Mouse (Mus musculus) heart, postnatal 0 days (tissue): Measurements from ENCODE around the gene Cyp4f40. TPM values are rescaled to one million over a fixed set of nuclear protein-coding genes. Genes with fewer than 3 reads are reported as not detected.

ENCODE experiments used
- ATAC-seq: fragments of 200-750 bp; cut with Nextera tagmentation; 2 replicates; pipeline ENCODE4 v1.8.0; 2017; ENCODE audit warnings: low read depth, moderate number of reproducible peaks, moderate library complexity; ENCODE audit not compliant: insufficient read depth
- DNase-seq: peaks from one replicate; pipeline ENCODE4 v3.0.0-alpha.2; 2016; ENCODE audit warnings: low spot score
- H3K27ac ChIP-seq: fragments of 300-500 bp; sonication (generic); 2 replicates; pipeline ENCODE4 v1.5.1; 2014; ENCODE audit warnings: low read depth, mild to moderate bottlenecking
- H3K27me3 ChIP-seq: fragments of 300-500 bp; sonication (generic); 2 replicates; pipeline ENCODE4 v1.6.1; 2014; ENCODE audit warnings: low read length, mixed read lengths; ENCODE audit not compliant: control insufficient read depth, insufficient read depth
- H3K36me3 ChIP-seq: fragments of 300-500 bp; sonication (generic); replicated peaks from 2 replicates; pipeline ENCODE4 v1.6.1; 2014; ENCODE audit warnings: low read length, mixed read lengths; ENCODE audit not compliant: control insufficient read depth, insufficient read depth
- H3K4me1 ChIP-seq: fragments of 300-500 bp; sonication (generic); 2 replicates; pipeline ENCODE4 v1.6.1; 2014; ENCODE audit warnings: antibody characterized with exemption; ENCODE audit not compliant: control insufficient read depth, insufficient read depth
- H3K4me2 ChIP-seq: fragments of 300-500 bp; sonication (generic); 2 replicates; pipeline ENCODE4 v1.6.1; 2014; ENCODE audit warnings: low read depth, mild to moderate bottlenecking, low read length, moderate library complexity
- H3K4me3 ChIP-seq: fragments of 300-500 bp; sonication (generic); 2 replicates; pipeline ENCODE4 v1.5.1; 2014; ENCODE audit warnings: low read depth, low read length
- H3K9ac ChIP-seq: fragments of 300-500 bp; sonication (generic); replicated peaks from 2 replicates; pipeline ENCODE4 v1.6.1; 2014; ENCODE audit warnings: low read depth, low read length, mixed read lengths
- H3K9me3 ChIP-seq: fragments of 300-500 bp; sonication (generic); replicated peaks from 2 replicates; pipeline ENCODE4 v1.6.1; 2016; ENCODE audit warnings: low read length; ENCODE audit not compliant: control insufficient read depth
- CTCF ChIP-seq: IDR thresholded peaks from 2 replicates; pipeline ENCODE4 v1.5.1; 2016; ENCODE audit warnings: antibody characterized with exemption, control low read depth, low read depth
- EP300 ChIP-seq: IDR thresholded peaks from 2 replicates; pipeline ENCODE4 v1.6.1; 2016; ENCODE audit warnings: antibody characterized with exemption, low read depth
- WGBS: fragments of 180-500 bp; shearing (Covaris S2); extraction: QIAGEN DNeasy Blood & Tissue Kit; methylation state at CpG from one replicate; pipeline ENCODE4 v1.1.7; 2014; 5-methylcytosine and 5-hydroxymethylcytosine counted together
- polyA plus RNA-seq: library from polyadenylated mRNA; unstranded; fragments of >200 nt; fragmentation: Nextera tagmentation; extraction: Ambion mirVana; gene quantifications from 2 replicates; pipeline ENCODE4 v1.2.1, GENCODE M21; 2015
- total RNA-seq: library from RNA; depleted of rRNA; stranded (reverse); fragments of >200 nt; gene quantifications from 2 replicates; pipeline ENCODE4 v1.2.3, GENCODE M21; 2014; ENCODE audit warnings: low replicate concordance

The Cyp4f40 gene
- total and polyA plus RNA-seq, 2 experiments from 2014 or later: not detected

DNA sequence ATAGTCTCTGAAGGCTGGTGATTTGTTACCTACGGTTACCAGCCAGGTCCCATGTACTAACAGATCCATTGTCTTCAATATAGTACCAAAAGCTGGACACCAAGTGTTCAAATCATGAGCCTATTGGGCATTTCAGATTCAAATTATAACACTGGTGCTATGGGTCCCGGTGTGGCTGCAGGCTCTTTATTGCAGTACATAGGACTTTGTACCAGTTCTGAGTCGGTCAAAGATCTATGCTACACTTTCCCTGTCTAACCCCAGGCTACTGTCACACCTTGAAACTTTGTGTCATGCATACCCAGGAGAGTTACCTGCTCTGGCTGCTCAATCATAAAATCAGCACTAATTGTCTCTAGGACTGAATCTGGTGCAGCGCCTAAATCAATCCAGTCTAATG is 4.8 kb upstream of the Cyp4f40 start:
- no peaks in the 10 kb centered on the region for H3K4me1 ChIP-seq
- 82% methylated on average over 4 of the region's 4 CpGs for WGBS
- H3K9ac ChIP-seq: no peak overlapping the region
- H3K4me3 ChIP-seq: no peak overlapping the region
- H3K9me3 ChIP-seq: no peaks in the 10 kb centered on the region
- DNase-seq (no peak), ATAC-seq (no peak)
- H3K27me3 ChIP-seq: no peaks in the 10 kb centered on the region
- H3K4me2 ChIP-seq: no peak overlapping the region
- no peak overlapping the region for H3K27ac ChIP-seq
- H3K36me3 ChIP-seq: no peaks in the 10 kb centered on the region
- no peak for TF ChIP-seq CTCF

- no peak overlapping the region for H3K27ac ChIP-seq
- ATAC-seq (no peak), DNase-seq (no peak)
- no peaks in the 10 kb centered on the region for H3K36me3 ChIP-seq
- no peak overlapping the region for H3K9ac ChIP-seq
- no peak overlapping the region for H3K4me2 ChIP-seq
- no peaks in the 10 kb centered on the region for H3K9me3 ChIP-seq
- no peaks in the 10 kb centered on the region for H3K4me1 ChIP-seq
- WGBS: 54% methylated on average over 3 of the region's 3 CpGs
- no peaks in the 10 kb centered on the region for H3K27me3 ChIP-seq
- H3K4me3 ChIP-seq: no peak overlapping the region
- TF ChIP-seq CTCF: no peak
- TF ChIP-seq EP300: no peak
Observed at GRCm38 (mm10) chr17:32657041-32657440, 1.7 kb upstream of the Cyp4f40 start.

- no peak overlapping the region for H3K4me2 ChIP-seq
Observed at GRCm38 (mm10) chr17:32658246-32658645, 454 bp upstream of the Cyp4f40 start.

DNA sequence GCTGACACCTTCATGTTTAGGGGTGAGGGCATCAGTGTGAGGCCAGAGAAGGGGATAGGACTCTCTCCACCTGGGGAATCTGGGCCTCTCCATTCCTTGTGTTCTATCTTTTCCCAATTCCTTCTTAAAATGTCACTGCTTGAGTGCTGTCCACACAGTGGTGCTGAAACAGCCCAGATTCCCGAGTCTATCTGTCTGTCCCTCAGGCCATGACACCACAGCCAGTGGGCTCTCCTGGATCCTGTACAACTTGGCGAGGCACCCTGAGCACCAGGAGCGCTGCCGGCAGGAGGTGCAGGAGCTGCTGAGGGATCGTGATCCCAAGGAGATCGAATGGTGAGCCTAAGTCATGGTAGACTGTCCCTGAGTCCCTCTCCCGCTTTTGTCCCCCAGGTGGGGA is 15.3 kb downstream of the Cyp4f40 start:
- 58% methylated on average over 7 of the region's 7 CpGs for WGBS
- H3K27me3 ChIP-seq: no peaks in the 10 kb centered on the region
- ATAC-seq: no peak

More at GRCm38 (mm10) chr17:32658246-32658645, 454 bp upstream of the Cyp4f40 start:
- Histone ChIP-seq H3K36me3 (no peaks in the 10 kb centered on the region), H3K4me3 (no peak overlapping the region), H3K27ac (no peak overlapping the region), H3K27me3 (no peaks in the 10 kb centered on the region), H3K4me1 (no peaks in the 10 kb centered on the region), H3K9me3 (no peaks in the 10 kb centered on the region), H3K9ac (no peak overlapping the region)
- DNase-seq (no peak), ATAC-seq (no peak)
- no peak for TF ChIP-seq CTCF
- no peak for TF ChIP-seq EP300
- 67% methylated on average over 1 of the region's 1 CpGs for WGBS

DNA sequence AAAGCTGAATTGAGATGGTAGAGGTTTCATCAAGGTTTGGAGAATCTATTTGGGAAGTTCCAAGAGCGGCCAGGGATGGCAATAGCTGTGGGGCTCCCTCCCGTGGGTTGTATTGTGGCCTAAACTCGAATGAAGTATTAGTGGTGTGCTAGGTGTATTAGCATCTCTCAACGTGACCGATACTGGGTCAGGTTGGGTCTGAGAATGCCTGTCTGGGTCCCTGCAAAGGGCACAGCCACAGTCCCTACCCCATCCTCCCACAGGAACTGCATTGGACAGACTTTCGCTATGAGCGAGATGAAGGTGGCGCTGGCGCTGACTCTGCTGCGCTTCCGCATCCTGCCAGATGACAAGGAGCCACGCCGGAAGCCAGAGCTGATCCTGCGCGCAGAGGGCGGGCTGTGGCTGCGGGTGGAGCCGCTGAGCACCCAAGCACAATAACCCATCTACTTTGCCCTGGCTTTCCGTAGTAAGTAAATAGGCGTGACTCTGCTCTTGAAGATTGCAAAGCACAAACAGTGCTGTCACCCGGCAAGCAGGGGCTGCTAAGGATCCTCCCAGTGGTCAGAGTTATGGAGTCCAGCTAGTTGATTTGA is 17.4 kb downstream of the Cyp4f40 start:
- Histone ChIP-seq H3K4me2 (no peak overlapping the region), H3K27me3 (no peaks in the 10 kb centered on the region), H3K27ac (no peak overlapping the region), H3K36me3 (no peaks in the 10 kb centered on the region), H3K9ac (no peak overlapping the region), H3K4me1 (no peaks in the 10 kb centered on the region), H3K4me3 (no peak overlapping the region), H3K9me3 (no peaks in the 10 kb centered on the region)
- TF ChIP-seq CTCF: no peak
- TF ChIP-seq EP300: no peak
- ATAC-seq (no peak), DNase-seq (no peak)
- WGBS: 36% methylated on average over 21 of the region's 21 CpGs

More for the DNA sequence above, 15.3 kb downstream of the Cyp4f40 start:
- H3K36me3 ChIP-seq: no peaks in the 10 kb centered on the region
- no peak overlapping the region for H3K4me2 ChIP-seq
- no peak overlapping the region for H3K9ac ChIP-seq
- H3K4me3 ChIP-seq: no peak overlapping the region
- no peak for TF ChIP-seq CTCF
- no peak for TF ChIP-seq EP300
- H3K9me3 ChIP-seq: no peaks in the 10 kb centered on the region
- DNase-seq: no peak
- H3K27ac ChIP-seq: no peak overlapping the region
- H3K4me1 ChIP-seq: no peaks in the 10 kb centered on the region

GRCm38 (mm10) chr17:32680404-32680803 is 21.7 kb downstream of the Cyp4f40 start:
- H3K4me2 ChIP-seq: no peak overlapping the region
- no peak overlapping the region for H3K9ac ChIP-seq
- no peak for TF ChIP-seq EP300
- TF ChIP-seq CTCF: peak; percentile 60
- no peaks in the 10 kb centered on the region for H3K4me1 ChIP-seq
- no peak overlapping the region for H3K4me3 ChIP-seq
- no peaks in the 10 kb centered on the region for H3K36me3 ChIP-seq
- H3K27me3 ChIP-seq: no peaks in the 10 kb centered on the region
- no peak for ATAC-seq
- H3K9me3 ChIP-seq: no peaks in the 10 kb centered on the region
- H3K27ac ChIP-seq: no peak overlapping the region
- WGBS: 23% methylated on average over 2 of the region's 2 CpGs
- DNase-seq: peak; percentile 21
